Mouse (Mus musculus): ENCODE data around the gene Uchl4.
"Not testable (repeated sequence)": the region's sequence is repeated elsewhere in the genome, so short reads cannot be mapped to it uniquely, and the experiment has no call there.

Gene Uchl4

GRCm38 (mm10) chr9:64231171-64231570 lies 3.8 kb upstream of the Uchl4 start:
- no peak for DNase-seq (ENCODE audit: low read depth)

DNA sequence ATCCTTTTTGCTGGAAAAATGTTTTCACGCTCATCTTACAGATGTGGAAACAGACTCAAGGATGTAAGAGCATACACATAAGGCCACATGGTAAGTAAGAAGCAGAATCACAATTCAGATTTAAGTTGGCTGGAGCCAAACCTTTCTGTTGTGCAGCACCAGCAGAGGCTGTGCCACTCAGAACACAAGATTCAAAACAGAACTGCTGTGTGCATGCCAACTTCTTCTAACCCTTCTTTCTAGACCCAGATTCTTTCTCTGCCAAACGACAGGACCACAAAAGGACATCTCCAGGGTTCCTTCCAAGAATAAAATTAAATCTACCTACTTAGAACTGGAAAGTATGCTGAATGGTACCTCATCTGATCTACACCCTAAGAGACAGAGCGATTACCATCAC lies 3.3 kb upstream of the Uchl4 start:
- DNase-seq (ENCODE audit: low read depth): no peak

- DNase-seq (ENCODE audit: low read depth): no peak
Measured at GRCm38 (mm10) chr9:64232257-64232957, 2.6 kb upstream of the Uchl4 start.

GRCm38 (mm10) chr9:64233656-64234055 lies 1.3 kb upstream of the Uchl4 start:
- DNase-seq (ENCODE audit: low read depth): no peak

- no peak for DNase-seq (ENCODE audit: low read depth)
Measured at GRCm38 (mm10) chr9:64236056-64236455, 1.1 kb downstream of the Uchl4 start.

- DNase-seq (ENCODE audit: low read depth): no peak
Measured at GRCm38 (mm10) chr9:64240116-64240515, 5.1 kb downstream of the Uchl4 start.

- no peak for DNase-seq (ENCODE audit: low read depth)
Measured at GRCm38 (mm10) chr9:64240681-64241080, 5.7 kb downstream of the Uchl4 start.

DNA sequence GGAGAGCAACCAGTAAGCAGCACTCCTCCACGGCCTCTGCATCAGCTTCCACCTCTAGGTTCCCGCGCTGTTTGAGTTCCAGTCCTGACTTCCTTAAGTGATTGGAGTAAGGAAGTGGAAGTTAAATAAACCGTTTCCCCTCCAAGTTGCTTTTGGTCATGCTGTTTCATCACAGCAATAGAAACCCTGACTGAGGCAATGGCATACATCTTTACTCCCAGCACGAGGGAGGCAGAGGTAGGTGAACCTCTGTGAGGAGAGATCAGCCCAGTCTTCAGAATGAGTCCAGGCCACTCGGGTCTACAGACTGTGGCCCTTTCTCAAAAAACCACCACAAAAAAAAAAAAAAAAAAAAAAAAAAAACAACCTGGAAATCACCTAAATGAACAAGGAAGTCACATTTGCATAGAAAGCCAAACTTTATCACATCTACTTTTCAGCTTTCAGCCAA lies 7.4 kb downstream of the Uchl4 start:
- DNase-seq (ENCODE audit: low read depth): no peak

- DNase-seq (ENCODE audit: low read depth): no peak
Measured at GRCm38 (mm10) chr9:64249371-64249770, 14.4 kb downstream of the Uchl4 start.

GRCm38 (mm10) chr9:64250111-64250730 lies 15.2 kb downstream of the Uchl4 start:
- DNase-seq (ENCODE audit: low read depth): no peak

DNA sequence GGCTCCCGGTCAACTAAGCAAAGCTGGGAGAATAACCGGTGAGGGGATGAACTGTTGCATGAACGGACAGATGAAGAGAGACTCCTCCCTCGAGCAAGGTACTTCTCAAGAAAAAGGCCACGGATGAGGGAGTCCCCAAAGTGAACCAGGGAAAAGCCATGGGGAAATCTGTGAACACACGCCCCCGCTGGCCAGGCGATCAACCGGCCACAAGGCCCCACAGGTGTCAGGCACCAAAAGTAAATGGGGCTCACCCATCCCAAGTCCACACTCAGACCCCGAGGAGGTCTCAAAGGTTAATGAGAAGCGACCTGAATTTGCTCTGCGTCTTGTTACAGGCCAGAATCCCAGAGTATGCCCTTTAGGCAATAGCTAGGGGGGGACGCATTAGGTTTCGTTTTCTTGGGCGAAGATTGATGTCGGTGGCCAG lies 17.6 kb downstream of the Uchl4 start:
- no peak for DNase-seq (ENCODE audit: low read depth)

DNA sequence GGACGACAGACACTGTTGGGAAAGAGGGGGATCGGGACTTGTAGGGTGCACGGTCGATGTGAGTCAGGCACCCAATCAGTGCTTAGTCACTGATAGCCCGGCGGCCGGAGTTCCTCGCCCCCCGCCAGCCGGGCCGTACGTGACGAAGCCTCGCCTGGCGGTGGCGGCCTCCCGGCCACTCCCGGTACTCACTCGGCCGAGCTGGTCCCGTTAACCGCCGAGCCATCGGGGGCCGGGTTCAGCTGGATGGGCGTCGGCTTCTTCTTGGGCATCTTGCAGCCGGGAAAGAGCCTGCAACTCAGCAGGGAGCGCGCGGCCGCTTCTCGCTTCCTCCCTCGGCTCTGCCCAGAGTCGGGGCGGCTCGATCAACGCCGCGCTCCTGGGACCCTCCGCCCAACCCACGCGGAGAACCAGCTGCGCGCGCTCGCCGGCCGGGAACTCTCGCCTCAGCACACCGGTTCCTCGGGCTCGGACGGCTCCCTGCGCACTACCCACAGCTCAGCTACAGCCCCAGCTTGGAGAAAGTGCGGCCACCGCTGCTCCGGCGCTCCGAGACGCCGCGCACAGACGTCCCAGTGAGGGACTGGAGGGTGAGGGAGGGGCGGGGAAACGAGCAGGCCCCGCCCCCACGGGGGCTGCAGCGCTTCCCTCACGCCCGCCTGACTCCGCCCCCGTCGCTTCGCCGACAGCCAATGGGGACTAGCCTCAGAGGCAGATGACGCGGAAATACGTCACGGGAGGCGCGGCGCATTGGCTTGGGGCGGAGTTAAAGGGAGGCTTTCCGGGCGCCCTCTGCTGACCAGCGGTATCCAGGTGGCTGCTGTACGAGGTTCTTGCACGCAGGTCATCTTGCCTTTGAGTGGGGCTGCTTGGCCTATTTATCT lies 18.3 kb downstream of the Uchl4 start, which contains the start of gene Map2k1:
Gene Map2k1 (minus strand): TSS at position 611 of the 884 bp plus-strand sequence.
- DNase-seq (ENCODE audit: low read depth): peak; percentile 100

- DNase-seq (ENCODE audit: low read depth): no peak
Measured at GRCm38 (mm10) chr9:64255422-64255821, 20.4 kb downstream of the Uchl4 start.

- no peak for DNase-seq (ENCODE audit: low read depth)
Measured at GRCm38 (mm10) chr9:64256204-64256603, 21.2 kb downstream of the Uchl4 start.

DNA sequence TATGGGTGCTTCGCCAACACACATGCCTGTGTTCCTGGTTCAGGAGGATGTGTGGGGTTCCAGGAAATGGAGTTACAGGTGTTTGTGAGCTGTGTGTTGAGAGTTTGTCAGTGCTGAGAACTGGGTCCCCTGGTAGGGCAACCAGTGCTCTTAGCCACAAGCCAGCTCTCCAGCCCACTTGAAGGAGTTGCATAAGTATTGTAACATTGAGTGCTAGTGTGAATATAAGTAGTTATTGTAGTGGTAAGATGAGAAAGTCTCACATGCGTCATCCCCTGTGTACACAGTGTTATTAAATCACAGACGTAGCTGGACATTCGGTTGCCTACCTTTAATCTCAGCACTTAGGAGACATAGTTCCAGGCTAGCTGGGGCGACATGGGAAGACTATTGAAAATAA lies 24.9 kb downstream of the Uchl4 start:
- no peak for DNase-seq (ENCODE audit: low read depth)

DNA sequence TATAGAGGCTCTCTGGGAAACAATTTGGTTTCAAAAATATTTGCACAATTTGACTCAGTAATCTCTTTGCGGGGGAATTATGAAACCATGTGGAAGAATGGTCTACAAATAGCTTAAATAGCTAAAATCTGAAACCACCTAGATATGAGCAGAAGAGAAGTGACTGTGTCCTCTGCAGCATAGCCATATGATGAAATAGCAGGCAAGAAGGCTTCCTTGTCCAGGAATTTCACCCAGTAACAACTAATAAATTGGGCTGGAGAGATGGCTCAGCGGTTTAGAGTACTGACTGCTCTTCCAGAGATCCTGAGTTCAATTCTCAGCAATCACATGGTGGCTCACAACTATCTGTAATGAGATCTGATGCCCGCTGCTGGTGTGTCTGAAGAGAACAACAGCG lies 26.0 kb downstream of the Uchl4 start:
- no peak for DNase-seq (ENCODE audit: low read depth)

GRCm38 (mm10) chr9:64264813-64265212 lies 29.8 kb downstream of the Uchl4 start:
- DNase-seq (ENCODE audit: low read depth): no peak

GRCm38 (mm10) chr9:64267231-64267630 lies 32.2 kb downstream of the Uchl4 start:
- no peak for DNase-seq (ENCODE audit: low read depth)

- no peak for DNase-seq (ENCODE audit: low read depth)
Measured at GRCm38 (mm10) chr9:64268196-64268595, 33.2 kb downstream of the Uchl4 start.

- not testable (repeated sequence) for DNase-seq (ENCODE audit: low read depth)
Measured at GRCm38 (mm10) chr9:64268836-64269235, 33.8 kb downstream of the Uchl4 start.

- DNase-seq (ENCODE audit: low read depth): no peak
Measured at GRCm38 (mm10) chr9:64271249-64271648, 36.2 kb downstream of the Uchl4 start.

DNA sequence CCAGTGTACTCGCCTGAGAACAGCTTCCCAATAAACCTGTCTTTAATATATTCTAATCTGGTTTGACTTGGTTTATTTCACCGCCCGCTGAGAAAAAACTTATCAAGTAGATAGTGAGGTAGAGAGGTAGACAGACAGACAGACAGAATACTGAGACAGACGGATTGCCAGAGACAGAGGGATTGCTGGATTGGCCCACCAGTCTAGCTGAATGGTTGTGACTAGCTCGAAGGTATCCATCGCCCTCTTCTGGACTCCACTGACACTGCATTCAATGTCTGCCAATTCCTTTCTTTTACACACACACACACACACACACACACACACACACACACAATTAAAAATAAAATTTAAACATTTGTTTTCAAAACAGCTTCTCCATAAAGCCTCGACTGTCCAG lies 37.6 kb downstream of the Uchl4 start:
- DNase-seq (ENCODE audit: low read depth): peak; percentile 48

DNA sequence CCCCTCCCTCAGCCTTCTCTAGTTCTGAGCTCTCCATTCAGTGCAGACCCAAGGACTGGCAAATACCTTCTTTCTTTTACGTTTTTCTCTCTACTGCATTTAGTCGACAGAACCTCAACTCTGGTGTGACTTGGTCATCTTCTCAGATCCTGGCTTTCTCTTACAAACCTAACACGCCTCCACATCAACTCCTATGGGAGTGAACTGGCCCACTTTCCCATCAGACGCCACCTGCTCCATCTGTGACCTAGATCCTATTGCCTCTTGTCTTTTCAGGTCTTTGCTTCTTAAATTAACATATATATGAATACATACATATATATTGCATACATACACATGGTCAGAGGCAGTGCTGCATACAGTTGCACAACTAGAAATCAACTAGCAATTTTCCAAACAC lies 38.8 kb downstream of the Uchl4 start:
- DNase-seq (ENCODE audit: low read depth): no peak

Measured in c-Kit-positive CD71-negative TER-119-negative erythroid progenitor cells, embryonic 14.5 days (primary cell).